Mouse (Mus musculus) lung, postnatal 0 days (tissue): ENCODE results near the gene Pdcd6. TPM values are rescaled to one million over a fixed set of nuclear protein-coding genes. Genes with fewer than 3 reads are reported as not detected.

ENCODE experiments used
- ATAC-seq: fragments of 200-750 bp; cut with Nextera tagmentation; 2 replicates; pipeline ENCODE4 v1.8.0; 2017; ENCODE audit warnings: moderate library complexity
- DNase-seq: peaks from one replicate; pipeline ENCODE4 v3.0.0-alpha.2; 2016; ENCODE audit warnings: low spot score
- H3K27ac ChIP-seq: fragments of 300-500 bp; sonication (generic); 2 replicates; pipeline ENCODE4 v1.5.1; 2014; ENCODE audit warnings: antibody characterized with exemption, mild to moderate bottlenecking, low read length, mixed read lengths
- H3K27me3 ChIP-seq: fragments of 300-500 bp; sonication (generic); replicated peaks from 2 replicates; pipeline ENCODE4 v1.6.1; 2014; ENCODE audit warnings: low read length, mixed read lengths; ENCODE audit not compliant: insufficient read depth
- H3K36me3 ChIP-seq: fragments of 300-500 bp; sonication (generic); 2 replicates; pipeline ENCODE4 v1.6.1; 2014; ENCODE audit warnings: low read length, mixed read lengths; ENCODE audit not compliant: insufficient read depth
- H3K4me1 ChIP-seq: fragments of 300-500 bp; sonication (generic); 2 replicates; pipeline ENCODE4 v1.6.1; 2014; ENCODE audit warnings: antibody characterized with exemption, low read depth, low read length, mixed read lengths; ENCODE audit not compliant: insufficient read depth
- H3K4me2 ChIP-seq: fragments of 300-500 bp; sonication (generic); replicated peaks from 2 replicates; pipeline ENCODE4 v1.6.1; 2014; ENCODE audit warnings: low read depth, mild to moderate bottlenecking, low read length, moderate library complexity, mixed read lengths
- H3K4me3 ChIP-seq: fragments of 300-500 bp; sonication (generic); 2 replicates; pipeline ENCODE4 v1.5.1; 2014; ENCODE audit warnings: low read depth, low read length
- H3K9ac ChIP-seq: fragments of 300-500 bp; sonication (generic); replicated peaks from 2 replicates; pipeline ENCODE4 v1.6.1; 2014; ENCODE audit warnings: low read depth, mild to moderate bottlenecking
- H3K9me3 ChIP-seq: fragments of 300-500 bp; sonication (generic); 2 replicates; pipeline ENCODE4 v1.6.1; 2016; ENCODE audit warnings: low read length, mixed read lengths
- CTCF ChIP-seq: IDR thresholded peaks from 2 replicates; pipeline ENCODE4 v1.5.1; 2016; ENCODE audit warnings: antibody characterized with exemption, mild to moderate bottlenecking
- EP300 ChIP-seq: IDR thresholded peaks from 2 replicates; pipeline ENCODE4 v1.6.1; 2016; ENCODE audit warnings: antibody characterized with exemption, mild to moderate bottlenecking, control low read depth
- WGBS: fragments of 180-500 bp; shearing (Covaris S2); extraction: QIAGEN DNeasy Blood & Tissue Kit; methylation state at CpG from one replicate; pipeline ENCODE4 v1.1.7; 2014; 5-methylcytosine and 5-hydroxymethylcytosine counted together
- polyA plus RNA-seq: library from polyadenylated mRNA; unstranded; fragments of >200 nt; fragmentation: Nextera tagmentation; extraction: Ambion mirVana; gene quantifications from 2 replicates; pipeline ENCODE4 v1.2.1, GENCODE M21; 2015

Pdcd6 gene
- polyA plus RNA-seq, 1 experiment from 2014 or later = 151 TPM

DNA sequence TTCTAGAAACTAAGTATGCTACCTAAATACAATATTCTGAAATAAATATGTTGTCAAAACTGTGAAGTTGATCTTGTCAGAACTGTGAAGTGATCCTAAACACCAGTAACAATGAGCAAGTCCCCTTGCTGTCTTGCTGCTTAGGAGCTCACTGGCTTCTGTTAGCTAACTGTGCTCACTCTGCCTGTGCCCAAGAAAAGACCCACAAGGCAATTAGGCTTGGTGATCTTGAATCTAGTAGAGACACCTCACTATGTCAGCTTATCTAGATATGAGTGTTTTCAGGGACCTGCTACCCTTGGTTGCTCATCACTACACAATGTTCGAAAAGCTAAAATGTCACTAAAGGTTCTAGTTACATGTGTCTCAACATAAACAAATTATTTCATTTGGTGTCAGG is 11.6 kb downstream of the Pdcd6 start:
- Histone ChIP-seq H3K36me3 (peaks cover 45% of the 10 kb centered on the region), H3K27me3 (no peaks in the 10 kb centered on the region), H3K4me2 (no peak overlapping the region), H3K27ac (no peak overlapping the region), H3K9me3 (no peaks in the 10 kb centered on the region), H3K4me3 (no peak overlapping the region), H3K9ac (no peak overlapping the region), H3K4me1 (no peaks in the 10 kb centered on the region)
- WGBS = 90% methylated on average over 1 of the region's 1 CpGs
- ATAC-seq = no peak
- TF ChIP-seq CTCF (no peak), EP300 (no peak)
- DNase-seq = no peak

- Histone ChIP-seq H3K4me3 (no peak overlapping the region), H3K27me3 (no peaks in the 10 kb centered on the region), H3K27ac (no peak overlapping the region), H3K9ac (no peak overlapping the region), H3K4me1 (no peaks in the 10 kb centered on the region), H3K36me3 (peaks cover 41% of the 10 kb centered on the region), H3K4me2 (no peak overlapping the region), H3K9me3 (no peaks in the 10 kb centered on the region)
- DNase-seq (no peak), ATAC-seq (no peak)
- TF ChIP-seq CTCF = no peak
- TF ChIP-seq EP300 = no peak
- 88% methylated on average over 6 of the region's 6 CpGs for WGBS
Observed at GRCm38 (mm10) chr13:74305380-74305779, 12.0 kb downstream of the Pdcd6 start.

DNA sequence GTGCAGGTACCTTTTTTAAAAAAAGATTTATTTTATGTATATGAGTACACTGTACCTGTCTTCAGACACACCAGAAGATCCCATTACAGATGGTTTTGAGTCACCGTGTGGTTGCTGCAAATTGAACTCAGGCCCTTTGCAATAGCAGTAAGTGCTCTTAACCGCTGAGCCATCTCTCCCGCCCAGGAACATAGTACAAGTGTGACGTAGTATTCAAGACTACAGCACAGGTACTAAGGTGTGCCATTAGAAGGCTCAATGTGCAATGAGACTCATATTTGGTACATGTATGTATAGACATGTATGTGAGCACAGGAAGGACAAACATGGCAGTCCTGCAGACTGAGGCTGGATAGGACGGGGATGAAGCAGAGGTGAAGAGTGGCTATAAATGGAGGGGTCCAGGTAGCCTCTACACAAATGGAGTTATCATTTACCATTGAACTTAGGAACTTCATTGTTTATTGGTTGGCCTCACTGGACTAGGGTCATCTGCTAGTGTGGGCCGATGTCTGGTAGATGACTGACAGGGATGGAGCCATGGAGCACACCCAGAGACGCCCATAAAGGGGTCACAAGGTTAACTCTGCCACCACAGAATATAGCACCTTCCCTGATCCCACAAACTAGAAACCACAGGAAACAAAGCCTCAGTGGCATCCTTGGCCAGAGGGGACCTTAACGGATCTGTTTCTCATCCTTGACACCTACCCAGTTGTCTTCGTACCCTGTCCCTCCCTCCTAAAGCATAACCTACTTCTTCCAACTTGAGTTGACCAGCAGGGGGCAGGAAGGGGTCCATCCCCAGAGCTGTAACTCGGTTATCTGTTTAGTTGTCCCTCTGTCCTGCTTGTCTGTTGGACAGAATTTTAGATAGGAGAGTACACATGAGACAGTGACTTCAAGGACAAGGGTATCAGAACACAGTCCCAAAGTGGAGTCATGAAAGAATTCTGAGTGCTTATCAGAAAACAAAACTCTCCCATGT is 15.0 kb downstream of the Pdcd6 start:
- Histone ChIP-seq H3K9ac (no peak overlapping the region), H3K4me1 (no peaks in the 10 kb centered on the region), H3K4me3 (no peak overlapping the region), H3K9me3 (no peaks in the 10 kb centered on the region), H3K4me2 (no peak overlapping the region), H3K36me3 (peaks cover 29% of the 10 kb centered on the region), H3K27ac (no peak overlapping the region; the same call in 1 of the 2 replicates), H3K27me3 (no peaks in the 10 kb centered on the region)
- DNase-seq = peak; percentile 21
- 76% methylated on average over 10 of the region's 10 CpGs for WGBS
- TF ChIP-seq EP300 (no peak; the same call in 1 of the 2 replicates), CTCF (peak; percentile 51)
- peak; percentile 75 for ATAC-seq

GRCm38 (mm10) chr13:74301607-74301984 is 15.8 kb downstream of the Pdcd6 start:
- Histone ChIP-seq H3K36me3 (peaks cover 27% of the 10 kb centered on the region), H3K4me2 (no peak overlapping the region), H3K9ac (no peak overlapping the region), H3K9me3 (no peaks in the 10 kb centered on the region), H3K4me3 (no peak overlapping the region), H3K27me3 (no peaks in the 10 kb centered on the region), H3K4me1 (no peaks in the 10 kb centered on the region), H3K27ac (peak overlapping the region; percentile 60; the same call in 1 of the 2 replicates)
- DNase-seq (peak; percentile 67), ATAC-seq (peak; percentile 96)
- TF ChIP-seq EP300 (peak; percentile 79), CTCF (no peak)
- WGBS = 55% methylated on average over 6 of the region's 6 CpGs

GRCm38 (mm10) chr13:74300925-74301606 is 16.3 kb downstream of the Pdcd6 start:
- DNase-seq (peak; percentile 83), ATAC-seq (peak; percentile 78)
- Histone ChIP-seq H3K27ac (peak overlapping the region; percentile 60; the same call in 1 of the 2 replicates), H3K27me3 (no peaks in the 10 kb centered on the region), H3K4me2 (no peak overlapping the region), H3K4me1 (no peaks in the 10 kb centered on the region), H3K9ac (no peak overlapping the region), H3K9me3 (no peaks in the 10 kb centered on the region), H3K4me3 (no peak overlapping the region), H3K36me3 (peaks cover 22% of the 10 kb centered on the region)
- peak; percentile 95 for TF ChIP-seq CTCF
- TF ChIP-seq EP300 = no peak
- 28% methylated on average over 4 of the region's 4 CpGs for WGBS

- ATAC-seq (no peak), DNase-seq (no peak)
- Histone ChIP-seq H3K27me3 (no peaks in the 10 kb centered on the region), H3K9ac (no peak overlapping the region), H3K9me3 (no peaks in the 10 kb centered on the region), H3K4me2 (no peak overlapping the region), H3K4me1 (no peaks in the 10 kb centered on the region), H3K27ac (no peak overlapping the region), H3K4me3 (no peak overlapping the region), H3K36me3 (no peaks in the 10 kb centered on the region)
- TF ChIP-seq CTCF (no peak), EP300 (no peak)
- WGBS = 52% methylated on average over 7 of the region's 7 CpGs
Observed at GRCm38 (mm10) chr13:74296376-74296775, 21.0 kb downstream of the Pdcd6 start.
